Mouse (Mus musculus) stomach, embryonic 16.5 days (tissue): Measurements from ENCODE around the gene Hmgcs2. TPM values are rescaled to one million over a fixed set of nuclear protein-coding genes. Genes with fewer than 3 reads are reported as not detected.

Source experiments
- ATAC-seq: fragments of 200-750 bp; cut with Nextera tagmentation; 2 replicates; pipeline ENCODE4 v1.8.0; 2017; ENCODE audit warnings: moderate number of reproducible peaks, moderate TSS enrichment; ENCODE audit not compliant: insufficient read depth, low FRiP score
- H3K27ac ChIP-seq: fragments of 300-500 bp; sonication (generic); 2 replicates; pipeline ENCODE4 v1.5.1; 2014; ENCODE audit warnings: low read length
- H3K27me3 ChIP-seq: fragments of 300-500 bp; sonication (generic); 2 replicates; pipeline ENCODE4 v1.6.1; 2014; ENCODE audit warnings: low read length, control low read depth, mixed read lengths; ENCODE audit not compliant: control insufficient read depth, insufficient read depth
- H3K36me3 ChIP-seq: fragments of 300-500 bp; sonication (generic); 2 replicates; pipeline ENCODE4 v1.6.1; 2014; ENCODE audit warnings: low read length; ENCODE audit not compliant: control insufficient read depth, insufficient read depth
- H3K4me1 ChIP-seq: fragments of 300-500 bp; sonication (generic); 2 replicates; pipeline ENCODE4 v1.6.1; 2014; ENCODE audit warnings: low read length, control low read depth, mixed read lengths; ENCODE audit not compliant: control insufficient read depth, insufficient read depth
- H3K4me2 ChIP-seq: fragments of 300-500 bp; sonication (generic); 2 replicates; pipeline ENCODE4 v1.6.1; 2014; ENCODE audit warnings: low read depth, low read length, mixed read lengths
- H3K4me3 ChIP-seq: fragments of 300-500 bp; sonication (generic); replicated peaks from 2 replicates; pipeline ENCODE4 v1.5.1; 2014; ENCODE audit warnings: mild to moderate bottlenecking, low read length
- H3K9ac ChIP-seq: fragments of 300-500 bp; sonication (generic); 2 replicates; pipeline ENCODE4 v1.6.1; 2014; ENCODE audit warnings: low read length
- H3K9me3 ChIP-seq: fragments of 300-500 bp; sonication (generic); replicated peaks from 2 replicates; pipeline ENCODE4 v1.6.1; 2016; ENCODE audit warnings: low read length, control low read depth; ENCODE audit not compliant: control insufficient read depth
- WGBS: fragments of 180-500 bp; shearing (Covaris S2); extraction: QIAGEN DNeasy Blood & Tissue Kit; methylation state at CpG from one replicate; pipeline ENCODE4 v1.1.7; 2014; 5-methylcytosine and 5-hydroxymethylcytosine counted together
- polyA plus RNA-seq: library from polyadenylated mRNA; unstranded; fragments of >200 nt; fragmentation: Nextera tagmentation; extraction: Ambion mirVana; gene quantifications from 2 replicates; pipeline ENCODE4 v1.2.1, GENCODE M21; 2015

Gene Hmgcs2
- polyA plus RNA-seq, 1 experiment from 2014 or later = 93.3 TPM

- ATAC-seq = no peak
- no peak overlapping the region for H3K4me3 ChIP-seq
- no peaks in the 10 kb centered on the region for H3K36me3 ChIP-seq
Measured at GRCm38 (mm10) chr3:98356632-98357370, 76.6 kb downstream of the Hmgcs2 start.

More at GRCm38 (mm10) chr3:98356632-98357370, 76.6 kb downstream of the Hmgcs2 start:
- no peak overlapping the region for H3K27ac ChIP-seq
- H3K9me3 ChIP-seq = no peaks in the 10 kb centered on the region
- H3K4me1 ChIP-seq = no peaks in the 10 kb centered on the region
- H3K9ac ChIP-seq = no peak overlapping the region
- no peak overlapping the region for H3K4me2 ChIP-seq
- no peaks in the 10 kb centered on the region for H3K27me3 ChIP-seq
- 66% methylated on average over 3 of the region's 3 CpGs for WGBS

Other genes with a start within 250 kb of the Hmgcs2 start
- not detected in 2 replicates for gene Adam30, start 119.8 kb upstream of the Hmgcs2 start, polyA plus RNA-seq
- 0.30 and 1.1 TPM in 2 replicates for gene Reg4, start 58.3 kb upstream of the Hmgcs2 start, polyA plus RNA-seq
- gene Phgdh, start 59.6 kb downstream of the Hmgcs2 start, polyA plus RNA-seq = 222 and 234 TPM in 2 replicates
- 4.7 and 5.4 TPM in 2 replicates for gene Zfp697, start 102.0 kb downstream of the Hmgcs2 start, polyA plus RNA-seq
- gene Gm4450, start 176.7 kb downstream of the Hmgcs2 start, polyA plus RNA-seq = 0.08 TPM in 1 of 2 replicates, not detected in the other
- not detected in 2 replicates for gene Hsd3b4, start 230.1 kb downstream of the Hmgcs2 start, polyA plus RNA-seq